15 mouse cellular contexts compared by ENCODE assay signal in genomic region chr2:129330540-129330939, GRCm38 (mm10). TPM values are rescaled to one million over a fixed set of nuclear protein-coding genes. Genes with fewer than 3 reads are reported as not detected.
DNase-seq lines count a peak whose midpoint lies in the region; ATAC-seq and TF ChIP-seq lines count a peak whose summit lies in the region.
"Had no signal": no experiment of that assay in that cellular context is flagged by ENCODE, and none has a peak within 500 bp of the region (broad histone marks: within the 10 kb centered on the region; RNA-seq: fewer than 3 reads in every experiment).

No protein-coding gene starts in this region.

- H3K4me1 ChIP-seq in kidney, embryonic 15.5 days = no peaks in the 10 kb centered on the region
- H3K4me1 ChIP-seq in kidney, embryonic 16.5 days (ENCODE audit: insufficient read depth, low read length) = 0 out of 2 replicates have a peak, but pooled peaks cover 4% of the 10 kb centered on the region
- no peaks in the 10 kb centered on the region for H3K4me1 ChIP-seq in lung, embryonic 15.5 days
- H3K4me1 ChIP-seq: neural tube, embryonic 13.5 days had no signal

- DNase-seq in adrenal gland, postnatal 14 days = peak; percentile 9
- DNase-seq in adrenal gland, adult 2 months = no peak
- DNase-seq in Patski (ENCODE audit: low read depth, low spot score) = peak; percentile 82
- DNase-seq in retina, embryonic 14.5 days (ENCODE audit: low spot score) = no peak
- no peak for DNase-seq in adrenal gland, postnatal 4 days (ENCODE audit: low spot score in 2 of 2)
- DNase-seq: cerebellum, postnatal 36 days; thymus, postnatal 25 days had no signal

- no peak overlapping the region for H3K4me3 ChIP-seq in kidney, embryonic 15.5 days (replicated peaks)
- H3K4me3 ChIP-seq in kidney, embryonic 16.5 days (ENCODE audit: low read length) = no peak overlapping the region
- H3K4me3 ChIP-seq in lung, embryonic 15.5 days = no peak overlapping the region
- H3K4me3 ChIP-seq: limb, embryonic 12.5 days; midbrain, embryonic 13.5 days; neural tube, embryonic 13.5 days had no signal

- TF ChIP-seq CTCF in Patski (IDR thresholded peaks at IDR 0.05) = no peak

- in situ Hi-C loops in Patski (cut with MboI; ENCODE audit: low pct_unique_long_range_greater_than_20kb) = no loop called here

- 0 out of 2 replicates have a peak overlapping the region, but pooled peaks have one; percentile 13 for H3K27ac ChIP-seq in kidney, embryonic 15.5 days
- H3K27ac ChIP-seq in kidney, embryonic 16.5 days (ENCODE audit: low read length) = no peak overlapping the region
- peak overlapping the region; percentile 55; the same call in 1 of the 2 replicates for H3K27ac ChIP-seq in lung, embryonic 15.5 days
- H3K27ac ChIP-seq: midbrain, embryonic 13.5 days; neural tube, embryonic 13.5 days had no signal

- POLR2A ChIA-PET in Patski (lab: Charles Lee) = no interaction called here

- no peak overlapping the region for H3K4me2 ChIP-seq in kidney, embryonic 15.5 days
- H3K4me2 ChIP-seq in kidney, embryonic 16.5 days (replicated peaks; ENCODE audit: low read depth, low read length) = no peak overlapping the region
- H3K4me2 ChIP-seq in lung, embryonic 15.5 days = no peak overlapping the region
- H3K4me2 ChIP-seq: limb, embryonic 12.5 days; midbrain, embryonic 13.5 days; neural tube, embryonic 13.5 days had no signal

- CTCF ChIA-PET in Patski (lab: Charles Lee) = no interaction called here

- WGBS in kidney, embryonic 15.5 days = 83% methylated on average over 13 of the region's 13 CpGs
- 79% methylated on average over 13 of the region's 13 CpGs for WGBS in kidney, embryonic 16.5 days
- 65% methylated on average over 13 of the region's 13 CpGs for WGBS in lung, embryonic 15.5 days

- H3K9me3 ChIP-seq in kidney, embryonic 15.5 days (replicated peaks) = no peaks in the 10 kb centered on the region
- peaks cover 2% of the 10 kb centered on the region; the same call in 1 of the 2 replicates for H3K9me3 ChIP-seq in kidney, embryonic 16.5 days (ENCODE audit: low read length)
- no peaks in the 10 kb centered on the region for H3K9me3 ChIP-seq in lung, embryonic 15.5 days
- H3K9me3 ChIP-seq: midbrain, embryonic 13.5 days; neural tube, embryonic 13.5 days had no signal

- no peak overlapping the region for H3K9ac ChIP-seq in kidney, embryonic 15.5 days
- no peak overlapping the region for H3K9ac ChIP-seq in kidney, embryonic 16.5 days (replicated peaks; ENCODE audit: low read length)
- no peak overlapping the region for H3K9ac ChIP-seq in lung, embryonic 15.5 days
- H3K9ac ChIP-seq: limb, embryonic 12.5 days; midbrain, embryonic 13.5 days; neural tube, embryonic 13.5 days had no signal

- H3K27me3 ChIP-seq in kidney, embryonic 15.5 days = no peaks in the 10 kb centered on the region
- no peaks in the 10 kb centered on the region for H3K27me3 ChIP-seq in kidney, embryonic 16.5 days (ENCODE audit: insufficient read depth, low read length)
- H3K27me3 ChIP-seq in Patski = no peaks in the 10 kb centered on the region
- H3K27me3 ChIP-seq in lung, embryonic 15.5 days = no peaks in the 10 kb centered on the region
- H3K27me3 ChIP-seq: limb, embryonic 12.5 days; midbrain, embryonic 13.5 days; neural tube, embryonic 13.5 days had no signal

- ATAC-seq in kidney, embryonic 15.5 days (replicated peaks; ENCODE audit: low FRiP score) = no peak
- ATAC-seq in kidney, embryonic 16.5 days (ENCODE audit: low FRiP score, low TSS enrichment) = no peak
- ATAC-seq in Patski = peak; percentile 62
- no peak for ATAC-seq in lung, embryonic 15.5 days (ENCODE audit: borderline replicate concordance, extremely low read depth, low FRiP score, low TSS enrichment)
- ATAC-seq: midbrain, embryonic 13.5 days had no signal

- H3K36me3 ChIP-seq in kidney, embryonic 15.5 days = no peaks in the 10 kb centered on the region
- no peaks in the 10 kb centered on the region for H3K36me3 ChIP-seq in kidney, embryonic 16.5 days (ENCODE audit: insufficient read depth, low read length)
- no peaks in the 10 kb centered on the region for H3K36me3 ChIP-seq in lung, embryonic 15.5 days
- H3K36me3 ChIP-seq: G1E; limb, embryonic 12.5 days; midbrain, embryonic 13.5 days; neural tube, embryonic 13.5 days had no signal

RNA-seq across cellular contexts. Expression of gene Il1a, which starts 20.8 kb away (rescaled TPM):
- 0.26 and 0.60 TPM in 2 replicates for total RNA-seq in adrenal gland, postnatal 14 days (2021)
- total RNA-seq in adrenal gland, adult 2 months (2021) = not detected
- not detected in 2 replicates for polyA plus RNA-seq in adrenal gland, adult 2 months (2012; rRNA removed)
- 0.10 and 0.17 TPM in 2 replicates for polyA plus RNA-seq in kidney, embryonic 15.5 days (2015; fragmentation: Nextera tagmentation; extraction: Ambion mirVana)
- polyA plus RNA-seq in kidney, embryonic 16.5 days (2015; fragmentation: Nextera tagmentation; extraction: Ambion mirVana) = not detected in 2 replicates
- 0.14 TPM for polyA plus RNA-seq in Patski (2021)
- 0.15 and 0.16 TPM in 2 replicates for polyA plus RNA-seq in lung, embryonic 15.5 days (2015; fragmentation: Nextera tagmentation; extraction: Ambion mirVana)
- total RNA-seq in adrenal gland, postnatal 4 days (2021) = under 1 TPM; 0.34 to 0.40 TPM
- polyA plus RNA-seq: G1E; limb, embryonic 12.5 days had no signal

RNA-seq across cellular contexts. Expression of gene Ckap2l, which starts 33.5 kb away (rescaled TPM):
- total RNA-seq in adrenal gland, postnatal 14 days (2021) = 9.3 and 10.4 TPM in 2 replicates
- total RNA-seq in adrenal gland, adult 2 months (2021) = 1 to 10 TPM in 1 of 2 experiments, under 1 TPM in 1; 0.97 to 1.7 TPM
- polyA plus RNA-seq in adrenal gland, adult 2 months (2012; rRNA removed) = 0.09 and 0.10 TPM in 2 replicates
- 46.4 and 49.5 TPM in 2 replicates for polyA plus RNA-seq in kidney, embryonic 15.5 days (2015; fragmentation: Nextera tagmentation; extraction: Ambion mirVana)
- polyA plus RNA-seq in kidney, embryonic 16.5 days (2015; fragmentation: Nextera tagmentation; extraction: Ambion mirVana) = 43.7 and 52.2 TPM in 2 replicates
- polyA plus RNA-seq in Patski (2021) = 27.6 TPM
- polyA plus RNA-seq in lung, embryonic 15.5 days (2015; fragmentation: Nextera tagmentation; extraction: Ambion mirVana) = 46.0 and 50.0 TPM in 2 replicates
- 10 to 100 TPM; 16.8 to 18.1 TPM for total RNA-seq in adrenal gland, postnatal 4 days (2021)

RNA-seq across cellular contexts. Expression of gene Il1b, which starts 40.4 kb away (rescaled TPM):
- total RNA-seq in adrenal gland, postnatal 14 days (2021) = 0.26 and 0.74 TPM in 2 replicates
- 1 to 10 TPM in 1 of 2 experiments, under 1 TPM in 1; 0.78 to 1.5 TPM for total RNA-seq in adrenal gland, adult 2 months (2021)
- polyA plus RNA-seq in adrenal gland, adult 2 months (2012; rRNA removed) = 0.17 and 0.20 TPM in 2 replicates
- not detected in 2 replicates for polyA plus RNA-seq in kidney, embryonic 15.5 days (2015; fragmentation: Nextera tagmentation; extraction: Ambion mirVana)
- 0.30 TPM in 1 of 2 replicates, not detected in the other for polyA plus RNA-seq in kidney, embryonic 16.5 days (2015; fragmentation: Nextera tagmentation; extraction: Ambion mirVana)
- not detected for polyA plus RNA-seq in Patski (2021)
- not detected in 2 replicates for polyA plus RNA-seq in lung, embryonic 15.5 days (2015; fragmentation: Nextera tagmentation; extraction: Ambion mirVana)
- total RNA-seq in adrenal gland, postnatal 4 days (2021) = under 1 TPM; 0.23 to 0.67 TPM
- total RNA-seq: layer of hippocampus, postnatal 25 days had no signal
- polyA plus RNA-seq: limb, embryonic 12.5 days; midbrain, embryonic 13.5 days had no signal

Comparison
In these comparisons a context has a peak if more than half of its experiments do, and no peak if none do; other contexts are left out.
1. DNase-seq: peak in adrenal gland, postnatal 14 days (single experiment) and Patski (single experiment); none in adrenal gland, adult 2 months (single experiment), retina, embryonic 14.5 days (single experiment) and adrenal gland, postnatal 4 days (0 of 2).
2. RNA of gene Ckap2l, which starts 33.5 kb away (polyA plus RNA-seq): 46.0 to 50.0 TPM in lung, embryonic 15.5 days, 46.4 to 49.5 TPM in kidney, embryonic 15.5 days, 43.7 to 52.2 TPM in kidney, embryonic 16.5 days and 27.6 TPM in Patski (single experiment); 0.09 to 0.10 TPM in adrenal gland, adult 2 months; every median in the first group is over 10 times any median in the second.